Mouse (Mus musculus): ENCODE results near the gene Chp2. TPM values are rescaled to one million over a fixed set of nuclear protein-coding genes. Genes with fewer than 3 reads are reported as not detected.

The Chp2 gene
- total and polyA plus RNA-seq, 3 experiments, result not detected

GRCm38 (mm10) chr7:122268983-122269486 lies 49.7 kb downstream of the Chp2 start:
- no peak overlapping the region for H3K9ac ChIP-seq (ENCODE audit: control insufficient read depth, low read depth, low read length, poor library complexity, severe bottlenecking)
- no peaks in the 10 kb centered on the region for H3K4me1 ChIP-seq (ENCODE audit: control insufficient read depth in 1 of 2, insufficient read depth in 2 of 2, low read length in 2 of 2)
- H3K4me3 ChIP-seq (ENCODE audit: control insufficient read depth in 1 of 2, insufficient read depth in 1 of 2, low read depth in 2 of 2, low read length in 2 of 2), result no peak overlapping the region
- no peaks in the 10 kb centered on the region for H3K9me3 ChIP-seq (replicated peaks; ENCODE audit: insufficient read depth, low read length)
- H3K79me2 ChIP-seq (ENCODE audit: control insufficient read depth, insufficient read depth, low read length, poor library complexity), result no peaks in the 10 kb centered on the region
- H3K27ac ChIP-seq (ENCODE audit: control insufficient read depth, low read depth, low read length), result no peak overlapping the region
- H3K36me3 ChIP-seq (ENCODE audit: control insufficient read depth in 1 of 2, insufficient read depth in 2 of 2, low read length in 2 of 2), result no peaks in the 10 kb centered on the region
- TF ChIP-seq BHLHE40 (IDR thresholded peaks at IDR 0.05; ENCODE audit: borderline replicate concordance, low read depth, low read length) (no peak), SIN3A (IDR thresholded peaks at IDR 0.05; ENCODE audit: low read length) (no peak)
- H3K27me3 ChIP-seq (ENCODE audit: control insufficient read depth in 1 of 2, insufficient read depth in 2 of 2, low read length in 2 of 2), result no peaks in the 10 kb centered on the region
- no peak for DNase-seq (ENCODE audit: low read depth, low spot score)

GRCm38 (mm10) chr7:122272334-122272733 lies 53.0 kb downstream of the Chp2 start:
- H3K4me1 ChIP-seq (ENCODE audit: control insufficient read depth in 1 of 2, insufficient read depth in 2 of 2, low read length in 2 of 2), result no peaks in the 10 kb centered on the region
- H3K9me3 ChIP-seq (replicated peaks; ENCODE audit: insufficient read depth, low read length), result no peaks in the 10 kb centered on the region
- H3K4me3 ChIP-seq (ENCODE audit: control insufficient read depth in 1 of 2, insufficient read depth in 1 of 2, low read depth in 2 of 2, low read length in 2 of 2), result no peak overlapping the region
- TF ChIP-seq MYC (IDR thresholded peaks at IDR 0.05; ENCODE audit: low read depth, low read length), result no peak
- TF ChIP-seq USF1 (IDR thresholded peaks at IDR 0.05; ENCODE audit: low read depth, low read length), result no peak
- no peak for TF ChIP-seq GABPA (IDR thresholded peaks at IDR 0.05; ENCODE audit: low read depth, low read length)
- TF ChIP-seq ZMIZ1 (IDR thresholded peaks at IDR 0.05; ENCODE audit: low read depth, low read length), result no peak
- TF ChIP-seq POLR2AphosphoS2 (IDR thresholded peaks at IDR 0.05; ENCODE audit: low read length), result no peak
- TF ChIP-seq KAT2A (conservative IDR thresholded peaks at IDR 0.05; ENCODE audit: low read depth, low read length), result no peak
- no peak for TF ChIP-seq POLR2A (IDR thresholded peaks at IDR 0.05; ENCODE audit: control insufficient read depth in 1 of 2, insufficient read depth in 1 of 2, low read depth in 1 of 2, low read length in 2 of 2, poor library complexity in 1 of 2)
- TF ChIP-seq TCF12 (IDR thresholded peaks at IDR 0.05; ENCODE audit: low read depth, low read length), result no peak
- TF ChIP-seq NELFE (IDR thresholded peaks at IDR 0.05; ENCODE audit: low read depth, low read length), result no peak
- TF ChIP-seq POLR2AphosphoS5 (IDR thresholded peaks at IDR 0.05; ENCODE audit: borderline replicate concordance, low read depth, low read length), result no peak
- TF ChIP-seq NRF1 (IDR thresholded peaks at IDR 0.05; ENCODE audit: insufficient read depth, low read depth, low read length, poor library complexity, severe bottlenecking), result no peak
- no peak for TF ChIP-seq ZC3H11A (IDR thresholded peaks at IDR 0.05; ENCODE audit: low read depth, low read length)
- no peak for TF ChIP-seq HCFC1 (IDR thresholded peaks at IDR 0.05; ENCODE audit: low read depth, low read length)
- TF ChIP-seq USF2 (IDR thresholded peaks at IDR 0.05; ENCODE audit: borderline replicate concordance in 1 of 2, insufficient read depth in 1 of 2, low read depth in 1 of 2, low read length in 2 of 2), result no peak
- no peak for TF ChIP-seq BHLHE40 (IDR thresholded peaks at IDR 0.05; ENCODE audit: borderline replicate concordance, low read depth, low read length)
- no peak for TF ChIP-seq MAFK (IDR thresholded peaks at IDR 0.05; ENCODE audit: borderline replicate concordance, low read depth, low read length)
- no peak overlapping the region for H3K27ac ChIP-seq (ENCODE audit: control insufficient read depth, low read depth, low read length)
- H3K27me3 ChIP-seq (ENCODE audit: control insufficient read depth in 1 of 2, insufficient read depth in 2 of 2, low read length in 2 of 2), result no peaks in the 10 kb centered on the region
- H3K79me2 ChIP-seq (ENCODE audit: control insufficient read depth, insufficient read depth, low read length, poor library complexity), result no peaks in the 10 kb centered on the region
- H3K9ac ChIP-seq (ENCODE audit: control insufficient read depth, low read depth, low read length, poor library complexity, severe bottlenecking), result no peak overlapping the region
- no peaks in the 10 kb centered on the region for H3K36me3 ChIP-seq (ENCODE audit: control insufficient read depth in 1 of 2, insufficient read depth in 2 of 2, low read length in 2 of 2)
- no peak for DNase-seq (ENCODE audit: low read depth, low spot score)

Other genes starting within 250 kb of the Chp2 start
- 17.1 and 17.7 TPM in 2 replicates for gene Cog7, start 237.8 kb upstream of the Chp2 start, total RNA-seq (2012; rRNA removed)
- gene Cog7, start 237.8 kb upstream of the Chp2 start, polyA plus RNA-seq (2012; ENCODE audit: insufficient read depth in 1 of 2, insufficient read length in 2 of 2, low read depth in 1 of 2, low replicate concordance in 2 of 2, missing spikeins in 1 of 2), result 10 to 100 TPM in 1 of 2 experiments, not detected in 1; 21.2 TPM
- 30.1 and 35.2 TPM in 2 replicates for gene Gga2, start 198.3 kb upstream of the Chp2 start, total RNA-seq (2012; rRNA removed)
- gene Gga2, start 198.3 kb upstream of the Chp2 start, polyA plus RNA-seq (2012; ENCODE audit: insufficient read depth in 1 of 2, insufficient read length in 2 of 2, low read depth in 1 of 2, low replicate concordance in 2 of 2, missing spikeins in 1 of 2), result 10 to 100 TPM; 29.5 to 95.3 TPM
- gene Ubfd1, start 152.3 kb upstream of the Chp2 start, total RNA-seq (2012; rRNA removed), result 29.2 and 31.2 TPM in 2 replicates
- 10 to 100 TPM in 1 of 2 experiments, not detected in 1; 33.8 TPM for gene Ubfd1, start 152.3 kb upstream of the Chp2 start, polyA plus RNA-seq (2012; ENCODE audit: insufficient read depth in 1 of 2, insufficient read length in 2 of 2, low read depth in 1 of 2, low replicate concordance in 2 of 2, missing spikeins in 1 of 2)
- gene Ears2, start 152.2 kb upstream of the Chp2 start, total RNA-seq (2012; rRNA removed), result 8.8 and 9.9 TPM in 2 replicates
- 10 to 100 TPM in 1 of 2 experiments, not detected in 1; 12.8 TPM for gene Ears2, start 152.2 kb upstream of the Chp2 start, polyA plus RNA-seq (2012; ENCODE audit: insufficient read depth in 1 of 2, insufficient read length in 2 of 2, low read depth in 1 of 2, low replicate concordance in 2 of 2, missing spikeins in 1 of 2)
- gene Ndufab1, start 117.6 kb upstream of the Chp2 start, total RNA-seq (2012; rRNA removed), result 161 and 172 TPM in 2 replicates
- gene Ndufab1, start 117.6 kb upstream of the Chp2 start, polyA plus RNA-seq (2012; ENCODE audit: insufficient read depth in 1 of 2, insufficient read length in 2 of 2, low read depth in 1 of 2, low replicate concordance in 2 of 2, missing spikeins in 1 of 2), result 100 to 1,000 TPM; 119 to 452 TPM
- 16.1 and 20.8 TPM in 2 replicates for gene Palb2, start 86.5 kb upstream of the Chp2 start, total RNA-seq (2012; rRNA removed)
- gene Palb2, start 86.5 kb upstream of the Chp2 start, polyA plus RNA-seq (2012; ENCODE audit: insufficient read depth in 1 of 2, insufficient read length in 2 of 2, low read depth in 1 of 2, low replicate concordance in 2 of 2, missing spikeins in 1 of 2), result 10 to 100 TPM in 1 of 2 experiments, not detected in 1; 17.7 TPM
- gene Dctn5, start 86.5 kb upstream of the Chp2 start, total RNA-seq (2012; rRNA removed), result 46.6 and 54.2 TPM in 2 replicates
- 100 to 1,000 TPM in 1 of 2 experiments, 10 to 100 TPM in 1; 71.3 to 203 TPM for gene Dctn5, start 86.5 kb upstream of the Chp2 start, polyA plus RNA-seq (2012; ENCODE audit: insufficient read depth in 1 of 2, insufficient read length in 2 of 2, low read depth in 1 of 2, low replicate concordance in 2 of 2, missing spikeins in 1 of 2)
- 46.7 and 67.8 TPM in 2 replicates for gene Plk1, start 60.1 kb upstream of the Chp2 start, total RNA-seq (2012; rRNA removed)
- gene Plk1, start 60.1 kb upstream of the Chp2 start, polyA plus RNA-seq (2012; ENCODE audit: insufficient read depth in 1 of 2, insufficient read length in 2 of 2, low read depth in 1 of 2, low replicate concordance in 2 of 2, missing spikeins in 1 of 2), result 100 to 1,000 TPM; 157 to 244 TPM
- gene Ern2, start 33.3 kb upstream of the Chp2 start, total RNA-seq (2012; rRNA removed), result not detected in 2 replicates
- not detected for gene Ern2, start 33.3 kb upstream of the Chp2 start, polyA plus RNA-seq (2012; ENCODE audit: insufficient read depth in 1 of 2, insufficient read length in 2 of 2, low read depth in 1 of 2, low replicate concordance in 2 of 2, missing spikeins in 1 of 2)
- not detected in 2 replicates for gene Prkcb, start 69.3 kb downstream of the Chp2 start, total RNA-seq (2012; rRNA removed)
- gene Prkcb, start 69.3 kb downstream of the Chp2 start, polyA plus RNA-seq (2012; ENCODE audit: insufficient read depth in 1 of 2, insufficient read length in 2 of 2, low read depth in 1 of 2, low replicate concordance in 2 of 2, missing spikeins in 1 of 2), result not detected